Mouse (Mus musculus): ENCODE measurements at regions not wholly inside any gene's neighbourhood (a gene's known extent, or its start where the extent isn't known, plus 50 kb on each side); places are given as distances from the start of the nearest gene placed in this dataset.

DNA sequence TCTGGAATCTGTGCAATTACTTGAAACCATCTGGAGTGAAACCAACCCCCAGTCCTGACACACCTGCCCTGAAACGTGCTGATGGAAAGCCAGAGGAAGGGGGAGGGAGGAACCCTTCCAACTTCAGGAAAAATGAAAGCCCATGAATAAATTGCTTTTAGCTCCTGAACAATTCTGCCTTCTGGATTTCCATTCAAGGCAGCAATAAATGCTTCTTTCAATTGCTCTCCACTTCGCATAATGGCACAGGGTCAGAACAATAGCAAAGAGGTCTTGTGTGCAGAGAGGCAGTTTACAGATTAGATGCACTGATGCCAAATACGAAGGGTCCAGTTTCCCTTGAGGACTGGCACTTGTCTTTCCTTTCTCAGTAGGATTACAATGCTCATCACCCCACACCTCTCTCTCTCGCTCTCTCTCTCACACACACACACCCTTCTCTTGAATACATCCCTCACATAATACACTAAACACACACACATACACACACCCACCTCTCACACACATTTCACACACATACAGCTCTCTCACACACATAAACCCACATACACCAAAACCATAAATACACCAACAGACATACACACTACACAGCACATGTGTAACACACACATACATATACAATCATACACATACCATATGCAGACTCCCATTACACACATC is 389.3 kb upstream of the Got2 start:
- Histone ChIP-seq H3K36me3 (replicated peaks) (no peaks in the 10 kb centered on the region), H3K4me1 (ENCODE audit: insufficient read depth, low read depth, low read length) (no peaks in the 10 kb centered on the region), H3K27me3 (ENCODE audit: insufficient read depth, low read length) (no peaks in the 10 kb centered on the region), H3K4me3 (ENCODE audit: low read depth, low read length) (no peak overlapping the region), H3K9me3 (replicated peaks) (peaks cover 31% of the 10 kb centered on the region)
- no peak for TF ChIP-seq GATA1 (IDR thresholded peaks at IDR 0.05; ENCODE audit: borderline replicate concordance, low read length)
- TF ChIP-seq GATA2 (IDR thresholded peaks at IDR 0.05; ENCODE audit: borderline replicate concordance, low read depth, low read length) = no peak
- TF ChIP-seq POLR2AphosphoS5 (IDR thresholded peaks at IDR 0.05; ENCODE audit: insufficient replicate concordance, low read depth, low read length) = no peak
- no peak for TF ChIP-seq CTCF (IDR thresholded peaks at IDR 0.05; ENCODE audit: low read depth, low read length)
- TF ChIP-seq TAL1 (conservative IDR thresholded peaks at IDR 0.05; ENCODE audit: low read depth, low read length) = no peak
- DNase-seq (ENCODE audit: low spot score) (no peak), ATAC-seq (ENCODE audit: extremely low read depth, insufficient number of reproducible peaks, low FRiP score, poor library complexity, severe bottlenecking) (no peak)

DNA sequence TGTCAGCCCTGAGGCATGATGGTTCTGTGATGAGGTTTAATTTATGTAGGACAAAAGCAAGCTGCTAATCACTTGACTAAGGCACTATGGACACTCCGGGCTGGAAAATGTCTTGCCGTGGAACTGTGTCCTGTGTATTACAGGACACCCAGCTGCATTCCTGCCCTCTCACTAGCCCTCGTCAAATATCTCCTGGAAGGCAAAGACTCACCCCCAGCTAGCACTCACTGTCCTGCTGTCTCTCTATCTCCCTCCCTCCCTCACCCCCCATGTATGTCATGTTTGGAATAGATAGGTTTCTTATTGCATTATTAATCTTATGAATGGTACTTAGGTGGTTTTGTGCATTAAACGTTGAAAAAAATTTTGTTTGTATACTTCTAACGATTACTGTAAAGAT is 388.7 kb upstream of the Got2 start:
- TF ChIP-seq GATA1 (IDR thresholded peaks at IDR 0.05; ENCODE audit: borderline replicate concordance, low read length) = no peak
- no peak for TF ChIP-seq GATA2 (IDR thresholded peaks at IDR 0.05; ENCODE audit: borderline replicate concordance, low read depth, low read length)
- TF ChIP-seq POLR2AphosphoS5 (IDR thresholded peaks at IDR 0.05; ENCODE audit: insufficient replicate concordance, low read depth, low read length) = no peak
- TF ChIP-seq CTCF (IDR thresholded peaks at IDR 0.05; ENCODE audit: low read depth, low read length) = no peak
- no peak for TF ChIP-seq TAL1 (conservative IDR thresholded peaks at IDR 0.05; ENCODE audit: low read depth, low read length)
- Histone ChIP-seq H3K36me3 (replicated peaks) (no peaks in the 10 kb centered on the region), H3K4me1 (ENCODE audit: insufficient read depth, low read depth, low read length) (no peaks in the 10 kb centered on the region), H3K9me3 (replicated peaks) (peaks cover 30% of the 10 kb centered on the region), H3K4me3 (ENCODE audit: low read depth, low read length) (no peak overlapping the region), H3K27me3 (ENCODE audit: insufficient read depth, low read length) (no peaks in the 10 kb centered on the region)
- no peak for DNase-seq (ENCODE audit: low spot score)
- no peak for ATAC-seq (ENCODE audit: extremely low read depth, insufficient number of reproducible peaks, low FRiP score, poor library complexity, severe bottlenecking)

DNA sequence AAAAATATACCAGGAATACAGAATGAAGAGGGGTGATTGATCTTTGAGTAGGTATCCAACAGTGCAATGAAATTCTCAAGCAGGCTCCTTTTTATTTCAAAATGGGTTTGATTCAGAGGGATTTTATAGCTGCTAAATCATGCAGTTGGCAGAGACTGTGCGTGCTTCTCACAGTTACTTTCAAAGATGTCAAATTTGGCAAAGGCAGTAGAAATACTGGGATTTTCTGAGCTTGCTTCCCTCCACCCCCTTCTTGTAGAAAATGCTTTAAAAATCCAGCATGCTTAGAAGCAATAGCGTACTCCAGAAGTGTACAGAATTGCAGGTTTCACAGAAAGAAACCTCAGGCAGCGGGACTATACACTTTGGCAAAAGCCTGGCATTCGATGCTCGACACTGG is 367.9 kb upstream of the Got2 start:
- no peak for ATAC-seq (ENCODE audit: extremely low read depth, insufficient number of reproducible peaks, low FRiP score, poor library complexity, severe bottlenecking)
- Histone ChIP-seq H3K27me3 (ENCODE audit: insufficient read depth, low read length) (no peaks in the 10 kb centered on the region), H3K9me3 (replicated peaks) (peaks cover 8% of the 10 kb centered on the region; the same call in 1 of the 2 replicates), H3K4me3 (ENCODE audit: low read depth, low read length) (no peak overlapping the region), H3K36me3 (replicated peaks) (no peaks in the 10 kb centered on the region), H3K4me1 (ENCODE audit: insufficient read depth, low read depth, low read length) (no peaks in the 10 kb centered on the region)
- no peak for DNase-seq (ENCODE audit: low spot score)
- TF ChIP-seq TAL1 (conservative IDR thresholded peaks at IDR 0.05; ENCODE audit: low read depth, low read length) (no peak), CTCF (IDR thresholded peaks at IDR 0.05; ENCODE audit: low read depth, low read length) (no peak), GATA2 (IDR thresholded peaks at IDR 0.05; ENCODE audit: borderline replicate concordance, low read depth, low read length) (no peak), POLR2AphosphoS5 (IDR thresholded peaks at IDR 0.05; ENCODE audit: insufficient replicate concordance, low read depth, low read length) (no peak), GATA1 (IDR thresholded peaks at IDR 0.05; ENCODE audit: borderline replicate concordance, low read length) (no peak)

DNA sequence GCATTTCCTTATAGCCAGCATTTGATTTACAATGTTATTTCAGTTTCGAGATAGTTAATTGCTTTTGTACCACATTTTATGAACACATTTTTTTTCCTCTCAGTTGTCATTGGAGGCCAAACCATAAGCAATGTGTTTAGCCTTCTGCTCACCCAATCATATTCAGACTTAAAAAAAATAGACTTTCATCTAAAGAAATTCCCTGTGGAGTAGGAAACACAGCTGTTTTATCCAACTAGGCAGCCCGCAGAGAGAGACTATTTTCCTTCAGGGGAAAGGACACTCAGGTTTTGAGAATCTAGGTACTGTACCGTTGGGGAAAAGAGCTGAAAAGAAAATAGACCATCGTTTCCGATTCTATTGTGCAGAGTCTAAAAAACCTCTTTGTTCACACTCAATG is 367.5 kb upstream of the Got2 start:
- H3K36me3 ChIP-seq (replicated peaks) = no peaks in the 10 kb centered on the region
- H3K4me3 ChIP-seq (ENCODE audit: low read depth, low read length) = no peak overlapping the region
- ATAC-seq (ENCODE audit: extremely low read depth, insufficient number of reproducible peaks, low FRiP score, poor library complexity, severe bottlenecking) = no peak
- TF ChIP-seq CTCF (IDR thresholded peaks at IDR 0.05; ENCODE audit: low read depth, low read length) = no peak
- no peak for TF ChIP-seq POLR2AphosphoS5 (IDR thresholded peaks at IDR 0.05; ENCODE audit: insufficient replicate concordance, low read depth, low read length)
- TF ChIP-seq GATA2 (IDR thresholded peaks at IDR 0.05; ENCODE audit: borderline replicate concordance, low read depth, low read length) = no peak
- TF ChIP-seq TAL1 (conservative IDR thresholded peaks at IDR 0.05; ENCODE audit: low read depth, low read length) = no peak
- no peak for TF ChIP-seq GATA1 (IDR thresholded peaks at IDR 0.05; ENCODE audit: borderline replicate concordance, low read length)
- H3K4me1 ChIP-seq (ENCODE audit: insufficient read depth, low read depth, low read length) = no peaks in the 10 kb centered on the region
- no peak for DNase-seq (ENCODE audit: low spot score)
- H3K27me3 ChIP-seq (ENCODE audit: insufficient read depth, low read length) = no peaks in the 10 kb centered on the region
- peaks cover 8% of the 10 kb centered on the region; the same call in 1 of the 2 replicates for H3K9me3 ChIP-seq (replicated peaks)

DNA sequence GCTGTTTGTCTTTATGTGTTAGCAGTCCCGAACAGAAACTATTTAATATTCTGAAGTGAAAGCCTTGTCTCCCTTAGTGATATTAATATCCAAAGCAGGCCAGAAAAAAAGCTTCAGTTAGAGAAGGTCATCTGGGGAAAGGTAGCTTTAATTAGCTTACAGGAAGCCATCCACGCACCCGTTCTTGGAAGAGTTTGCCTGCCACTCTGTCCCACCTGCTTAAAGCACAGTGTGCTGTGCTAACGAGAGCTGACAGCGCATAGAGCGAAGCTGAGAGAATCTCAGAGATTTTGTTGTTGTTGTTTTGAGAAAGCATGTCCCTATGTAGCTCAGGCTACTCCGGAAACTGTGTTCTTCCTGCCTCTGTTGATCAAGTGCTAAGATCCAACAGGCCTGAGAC is 357.7 kb upstream of the Got2 start:
- H3K9me3 ChIP-seq (replicated peaks) = peaks cover 8% of the 10 kb centered on the region
- H3K36me3 ChIP-seq (replicated peaks) = no peaks in the 10 kb centered on the region
- no peak for TF ChIP-seq TAL1 (conservative IDR thresholded peaks at IDR 0.05; ENCODE audit: low read depth, low read length)
- TF ChIP-seq POLR2AphosphoS5 (IDR thresholded peaks at IDR 0.05; ENCODE audit: insufficient replicate concordance, low read depth, low read length) = no peak
- TF ChIP-seq GATA2 (IDR thresholded peaks at IDR 0.05; ENCODE audit: borderline replicate concordance, low read depth, low read length) = no peak
- TF ChIP-seq GATA1 (IDR thresholded peaks at IDR 0.05; ENCODE audit: borderline replicate concordance, low read length) = no peak
- H3K27me3 ChIP-seq (ENCODE audit: insufficient read depth, low read length) = no peaks in the 10 kb centered on the region
- H3K4me3 ChIP-seq (ENCODE audit: low read depth, low read length) = no peak overlapping the region
- ATAC-seq (ENCODE audit: extremely low read depth, insufficient number of reproducible peaks, low FRiP score, poor library complexity, severe bottlenecking) (no peak), DNase-seq (ENCODE audit: low spot score) (no peak)
- H3K4me1 ChIP-seq (ENCODE audit: insufficient read depth, low read depth, low read length) = no peaks in the 10 kb centered on the region

DNA sequence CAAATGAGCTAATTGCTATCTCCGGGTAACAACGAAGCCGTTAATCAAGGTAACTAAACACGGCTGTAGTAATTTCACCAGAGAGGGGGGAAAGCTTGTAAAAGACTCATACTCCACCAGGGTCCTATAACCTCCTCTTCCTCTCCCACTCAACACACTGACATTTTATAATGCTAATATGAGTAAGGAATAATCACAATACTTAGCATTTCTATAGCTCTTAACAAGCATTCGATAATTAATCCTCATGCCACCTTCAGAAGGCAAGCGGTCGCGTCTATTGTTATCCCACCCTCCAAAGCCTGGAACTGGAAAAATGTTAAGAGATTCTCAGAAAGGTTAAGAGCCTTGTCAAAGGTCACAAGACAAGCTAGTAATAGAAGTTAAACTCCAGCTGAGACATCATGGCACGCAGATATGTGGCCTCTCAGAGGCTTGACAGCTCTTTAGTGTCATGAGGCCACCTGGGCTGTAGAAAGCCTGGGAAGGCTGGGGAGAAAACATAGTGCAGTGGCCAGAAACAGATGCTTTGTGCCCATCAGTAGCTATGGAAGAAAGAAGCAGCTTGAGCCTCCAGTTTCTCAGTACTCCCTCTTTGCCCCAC is 356.3 kb upstream of the Got2 start:
- H3K4me1 ChIP-seq (ENCODE audit: insufficient read depth, low read depth, low read length) = no peaks in the 10 kb centered on the region
- no peaks in the 10 kb centered on the region for H3K27me3 ChIP-seq (ENCODE audit: insufficient read depth, low read length)
- DNase-seq (ENCODE audit: low spot score) (no peak), ATAC-seq (ENCODE audit: extremely low read depth, insufficient number of reproducible peaks, low FRiP score, poor library complexity, severe bottlenecking) (no peak)
- H3K9me3 ChIP-seq (replicated peaks) = peaks cover 8% of the 10 kb centered on the region
- no peaks in the 10 kb centered on the region for H3K36me3 ChIP-seq (replicated peaks)
- TF ChIP-seq CTCF (IDR thresholded peaks at IDR 0.05; ENCODE audit: low read depth, low read length) (no peak), TAL1 (conservative IDR thresholded peaks at IDR 0.05; ENCODE audit: low read depth, low read length) (no peak), GATA1 (IDR thresholded peaks at IDR 0.05; ENCODE audit: borderline replicate concordance, low read length) (no peak), POLR2AphosphoS5 (IDR thresholded peaks at IDR 0.05; ENCODE audit: insufficient replicate concordance, low read depth, low read length) (no peak), GATA2 (IDR thresholded peaks at IDR 0.05; ENCODE audit: borderline replicate concordance, low read depth, low read length) (no peak)
- no peak overlapping the region for H3K4me3 ChIP-seq (ENCODE audit: low read depth, low read length)
